Mouse (Mus musculus) cerebellum, adult 2 months (tissue): Measurements from ENCODE around the gene Prr15l.

Source experiments
- CTCF ChIP-seq: fragments of 200-500 bp; IDR thresholded peaks from 2 replicates; pipeline ENCODE4 v1.5.1; 2011; ENCODE audit warnings: low read depth, mild to moderate bottlenecking, control low read depth, low read length, moderate library complexity, borderline replicate concordance; ENCODE audit not compliant: insufficient read depth
- POLR2A ChIP-seq: fragments of 200-500 bp; IDR thresholded peaks from 2 replicates; pipeline ENCODE4 v1.6.1; 2011; ENCODE audit warnings: low read length, control low read depth, borderline replicate concordance; ENCODE audit not compliant: insufficient read depth

DNA sequence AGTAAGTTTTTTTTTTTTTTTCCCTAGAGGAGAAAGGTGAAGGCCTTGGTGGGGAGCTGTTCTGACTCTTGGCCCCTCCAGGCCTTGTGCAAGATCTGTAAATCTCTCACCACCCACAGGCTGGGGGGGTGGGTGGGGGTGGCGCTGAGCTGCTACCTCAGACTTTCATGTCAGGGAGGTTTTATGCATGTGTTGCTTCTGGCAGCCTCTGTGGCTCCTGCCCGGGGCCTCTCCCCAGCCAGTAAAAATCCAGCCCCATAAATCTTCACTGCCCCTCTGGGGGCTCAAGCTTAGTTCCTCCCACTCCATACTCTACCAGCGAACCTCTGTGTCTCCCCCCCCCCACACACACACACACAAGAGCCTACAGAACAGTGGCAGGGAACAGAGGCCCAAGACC lies 58.6 kb downstream of the Prr15l start:
- no peak for TF ChIP-seq POLR2A
- TF ChIP-seq CTCF, result no peak
